Mouse (Mus musculus): Measurements from ENCODE around the gene Dnajb3. TPM values are rescaled to one million over a fixed set of nuclear protein-coding genes. Genes with fewer than 3 reads are reported as not detected.

Dnajb3 gene
- 3.3 and 4.8 TPM in 2 replicates for polyA plus RNA-seq (2015; fragmentation: Nextera tagmentation; extraction: Ambion mirVana)

DNA sequence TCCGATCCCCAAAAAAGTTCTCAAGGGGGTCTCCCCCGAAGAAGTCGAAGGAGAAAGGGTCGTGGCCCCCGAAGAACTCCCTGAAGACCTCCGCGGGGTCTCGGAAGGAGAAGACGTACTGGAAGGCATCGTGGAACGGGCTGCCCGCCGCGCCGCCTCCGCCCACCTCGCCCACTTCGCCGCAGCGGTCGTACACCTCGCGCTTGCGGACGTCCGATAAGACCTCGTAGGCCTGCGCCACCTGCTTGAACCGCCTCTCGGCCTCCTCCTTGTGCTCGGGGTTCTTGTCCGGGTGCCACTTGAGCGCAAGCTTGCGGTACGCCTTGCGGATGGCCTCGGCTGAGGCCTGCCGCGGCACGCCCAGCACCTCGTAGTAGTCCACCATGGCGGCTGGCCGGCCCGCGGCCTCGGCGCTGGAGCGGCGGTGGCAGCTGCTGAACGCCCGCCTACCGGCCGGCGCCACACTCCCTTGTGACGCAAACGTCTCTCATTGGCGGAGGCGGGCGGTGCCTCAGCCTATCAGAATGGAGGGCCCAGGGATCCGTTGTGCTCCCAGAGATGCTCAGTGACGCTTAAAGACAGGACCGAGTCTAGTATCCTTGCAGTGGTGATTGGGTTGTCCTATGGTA is at the start of gene Dnajb3:
TSS of gene Dnajb3 (minus strand) at position 489 of the 629 bp plus-strand sequence.
- H3K36me3 ChIP-seq, result no peaks in the 10 kb centered on the region
- H3K9me3 ChIP-seq (replicated peaks), result no peaks in the 10 kb centered on the region
- peak within 1 kb of the TSS; percentile 56 for H3K4me3 ChIP-seq
- peaks cover 9% of the 10 kb centered on the region for H3K4me1 ChIP-seq (replicated peaks)
- no peak within 1 kb of the TSS for H3K27ac ChIP-seq
- WGBS, result 4% methylated on average over 62 of the region's 62 CpGs
- no peaks in the 10 kb centered on the region for H3K27me3 ChIP-seq
- H3K9ac ChIP-seq, result peak within 1 kb of the TSS; percentile 71
- ATAC-seq (replicated peaks; ENCODE audit: insufficient number of reproducible peaks, insufficient read depth, low FRiP score, low read depth), result peak; percentile 95
- H3K4me2 ChIP-seq, result peak within 1 kb of the TSS; percentile 91

DNA sequence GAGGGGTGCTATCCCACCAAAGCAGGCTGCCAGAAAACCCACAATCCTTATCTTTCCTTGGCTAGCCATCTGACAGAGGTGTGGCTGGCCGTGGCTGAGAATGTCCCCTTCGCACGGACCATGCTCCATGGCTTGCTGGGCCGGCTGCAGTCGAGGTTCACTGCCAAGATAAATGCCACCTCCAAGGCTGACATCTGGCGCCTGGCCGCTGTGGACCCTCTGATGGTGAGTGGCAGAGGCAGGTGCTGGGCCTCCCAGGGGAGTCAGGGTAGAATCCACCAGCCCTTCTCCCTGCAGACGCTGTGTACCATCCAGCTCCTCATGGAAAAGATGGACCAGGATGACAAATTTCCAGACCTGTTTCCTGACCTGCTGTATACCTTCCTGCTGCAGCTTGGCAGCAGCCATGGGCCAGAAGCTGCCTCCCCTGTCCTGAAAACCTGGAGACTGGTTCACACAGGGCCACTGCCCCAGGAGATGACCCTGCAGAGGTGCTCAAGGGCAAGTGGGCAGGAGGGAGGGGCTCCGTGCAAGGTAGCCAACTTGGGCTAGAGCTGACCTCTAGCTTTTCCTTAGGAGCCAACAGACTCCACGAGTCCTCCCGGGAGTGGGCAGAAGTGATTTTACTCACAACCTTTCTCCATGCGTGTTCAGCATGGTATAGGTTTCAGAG is 49.3 kb upstream of the Dnajb3 start:
- H3K27ac ChIP-seq, result no peak overlapping the region
- no peaks in the 10 kb centered on the region for H3K27me3 ChIP-seq
- no peak overlapping the region for H3K4me3 ChIP-seq
- H3K4me2 ChIP-seq, result no peak overlapping the region
- no peaks in the 10 kb centered on the region for H3K36me3 ChIP-seq
- WGBS, result 80% methylated on average over 12 of the region's 12 CpGs
- peaks cover 10% of the 10 kb centered on the region for H3K4me1 ChIP-seq (replicated peaks)
- H3K9me3 ChIP-seq (replicated peaks), result peaks cover 22% of the 10 kb centered on the region
- H3K9ac ChIP-seq, result no peak overlapping the region
- no peak for ATAC-seq (replicated peaks; ENCODE audit: insufficient number of reproducible peaks, insufficient read depth, low FRiP score, low read depth)

DNA sequence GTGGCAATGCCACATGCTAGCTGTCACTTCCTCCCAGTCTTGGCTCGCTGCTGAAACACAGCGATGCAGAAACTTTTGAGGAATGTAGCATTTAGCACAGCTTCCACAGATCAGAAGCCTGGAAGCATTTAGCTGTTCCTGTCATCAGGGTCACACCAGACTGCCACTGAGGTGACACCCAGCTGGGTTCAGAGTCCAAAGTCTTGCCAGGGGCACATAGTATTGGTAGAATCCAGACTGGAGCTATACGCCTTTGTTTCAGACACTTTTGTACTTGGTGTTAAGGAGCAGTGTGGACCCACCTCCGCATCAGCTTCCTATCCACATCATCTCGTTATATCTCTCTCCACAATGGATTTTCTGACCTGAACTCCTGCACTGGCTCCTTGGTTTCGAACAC is 48.0 kb upstream of the Dnajb3 start:
- Histone ChIP-seq H3K27ac (no peak overlapping the region), H3K4me3 (no peak overlapping the region), H3K9ac (no peak overlapping the region), H3K9me3 (replicated peaks) (peaks cover 33% of the 10 kb centered on the region), H3K27me3 (no peaks in the 10 kb centered on the region), H3K4me2 (no peak overlapping the region), H3K4me1 (replicated peaks) (no peaks in the 10 kb centered on the region), H3K36me3 (no peaks in the 10 kb centered on the region)
- WGBS, result 64% methylated on average over 6 of the region's 6 CpGs
- no peak for ATAC-seq (replicated peaks; ENCODE audit: insufficient number of reproducible peaks, insufficient read depth, low FRiP score, low read depth)

DNA sequence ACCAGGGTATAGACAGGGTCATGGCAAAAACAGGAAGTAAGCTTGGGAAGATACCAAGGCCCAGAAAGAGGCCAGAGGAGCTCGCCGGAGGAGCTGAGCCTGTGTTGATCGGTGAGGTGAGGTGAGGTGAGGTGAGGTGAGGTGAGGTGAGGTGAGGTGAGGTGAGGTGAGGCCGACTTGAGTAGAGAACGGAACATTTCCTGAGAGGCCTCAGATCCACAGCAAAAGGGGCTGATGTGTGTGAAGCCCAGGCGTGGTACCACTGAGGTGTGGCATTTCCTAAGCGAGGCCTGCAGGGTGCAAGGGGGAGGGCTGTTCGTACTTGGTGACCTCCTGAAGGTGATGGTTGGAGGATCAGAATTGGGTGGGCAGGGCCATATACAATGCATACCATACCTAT is 47.5 kb upstream of the Dnajb3 start:
- H3K4me2 ChIP-seq, result no peak overlapping the region
- no peaks in the 10 kb centered on the region for H3K27me3 ChIP-seq
- no peaks in the 10 kb centered on the region for H3K36me3 ChIP-seq
- ATAC-seq (replicated peaks; ENCODE audit: insufficient number of reproducible peaks, insufficient read depth, low FRiP score, low read depth), result no peak
- H3K4me3 ChIP-seq, result no peak overlapping the region
- no peaks in the 10 kb centered on the region for H3K4me1 ChIP-seq (replicated peaks)
- H3K9ac ChIP-seq, result no peak overlapping the region
- WGBS, result 66% methylated on average over 8 of the region's 8 CpGs
- peaks cover 33% of the 10 kb centered on the region for H3K9me3 ChIP-seq (replicated peaks)
- H3K27ac ChIP-seq, result no peak overlapping the region

DNA sequence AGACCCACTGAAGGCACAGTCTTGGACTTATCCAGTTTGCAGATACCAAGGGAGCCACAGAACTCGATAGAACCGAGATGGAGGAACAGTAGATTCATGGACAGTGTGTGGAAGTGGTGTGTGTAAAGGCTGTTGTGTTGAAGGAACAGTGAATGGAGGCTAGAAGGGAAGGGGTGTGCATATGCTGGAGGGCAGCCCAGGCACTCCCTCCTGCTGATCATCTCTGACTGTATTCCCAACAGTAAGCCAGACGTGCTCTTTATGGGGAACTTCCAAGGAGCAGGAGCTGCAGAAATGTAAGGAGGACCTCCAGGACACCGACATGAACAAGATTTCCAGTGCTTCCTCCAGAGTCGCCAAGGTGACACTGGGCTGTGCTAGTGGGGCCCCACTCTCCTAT is 44.4 kb upstream of the Dnajb3 start:
- ATAC-seq (replicated peaks; ENCODE audit: insufficient number of reproducible peaks, insufficient read depth, low FRiP score, low read depth), result no peak
- peaks cover 38% of the 10 kb centered on the region for H3K9me3 ChIP-seq (replicated peaks)

DNA sequence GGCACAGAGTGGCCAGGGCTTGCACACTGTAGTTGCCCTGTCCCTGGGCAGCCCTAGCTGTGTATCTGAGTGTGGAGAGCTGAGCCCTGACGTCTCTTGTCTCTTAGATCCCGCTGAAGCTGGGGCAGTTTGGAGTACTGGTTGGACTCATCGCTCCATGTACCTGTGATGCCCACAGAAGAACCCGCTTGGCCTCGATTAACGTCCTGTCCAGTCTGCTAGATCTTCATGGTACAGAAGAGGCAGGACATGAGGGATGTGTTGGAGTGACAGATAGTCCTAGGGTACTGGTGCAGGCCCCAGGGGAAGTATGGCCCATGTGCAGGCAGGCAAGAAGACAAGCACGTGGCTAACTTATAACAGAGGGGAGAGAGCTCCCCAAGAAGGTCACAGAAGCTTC is 44.0 kb upstream of the Dnajb3 start:
- Histone ChIP-seq H3K4me3 (no peak overlapping the region), H3K4me2 (no peak overlapping the region), H3K36me3 (no peaks in the 10 kb centered on the region), H3K9me3 (replicated peaks) (peaks cover 42% of the 10 kb centered on the region), H3K4me1 (replicated peaks) (no peaks in the 10 kb centered on the region), H3K27ac (no peak overlapping the region), H3K27me3 (no peaks in the 10 kb centered on the region), H3K9ac (no peak overlapping the region)
- peak; percentile 0; the same call in 1 of the 2 replicates for ATAC-seq (replicated peaks; ENCODE audit: insufficient number of reproducible peaks, insufficient read depth, low FRiP score, low read depth)
- 72% methylated on average over 7 of the region's 7 CpGs for WGBS

More for the DNA sequence above, 44.4 kb upstream of the Dnajb3 start:
- Histone ChIP-seq H3K36me3 (no peaks in the 10 kb centered on the region), H3K4me2 (no peak overlapping the region), H3K9ac (no peak overlapping the region), H3K27me3 (no peaks in the 10 kb centered on the region), H3K27ac (no peak overlapping the region), H3K4me3 (no peak overlapping the region), H3K4me1 (replicated peaks) (no peaks in the 10 kb centered on the region)
- WGBS, result 73% methylated on average over 5 of the region's 5 CpGs

DNA sequence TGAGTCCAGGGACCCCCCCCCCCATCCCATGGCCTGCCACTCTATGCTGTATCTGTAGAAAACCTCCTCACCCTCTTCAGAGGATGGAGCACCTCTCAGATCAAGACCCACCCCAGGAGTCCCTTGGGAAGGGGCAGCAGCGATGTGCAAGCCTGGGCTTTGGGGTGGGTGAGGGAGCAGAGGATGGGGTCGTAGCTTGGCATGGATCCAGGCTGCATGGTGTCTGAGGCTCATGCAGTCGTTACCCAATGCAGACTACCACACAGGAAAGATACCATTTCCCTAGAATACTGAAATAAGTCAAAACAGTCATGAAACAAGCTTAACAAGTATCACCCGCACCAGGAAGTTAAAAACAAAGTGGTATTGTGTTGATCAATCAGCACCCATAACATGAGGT is 43.1 kb upstream of the Dnajb3 start:
- Histone ChIP-seq H3K4me1 (replicated peaks) (no peaks in the 10 kb centered on the region), H3K4me2 (no peak overlapping the region), H3K27ac (no peak overlapping the region), H3K4me3 (no peak overlapping the region), H3K27me3 (no peaks in the 10 kb centered on the region), H3K9ac (no peak overlapping the region), H3K36me3 (no peaks in the 10 kb centered on the region), H3K9me3 (replicated peaks) (peaks cover 48% of the 10 kb centered on the region)
- 56% methylated on average over 4 of the region's 4 CpGs for WGBS
- no peak for ATAC-seq (replicated peaks; ENCODE audit: insufficient number of reproducible peaks, insufficient read depth, low FRiP score, low read depth)

DNA sequence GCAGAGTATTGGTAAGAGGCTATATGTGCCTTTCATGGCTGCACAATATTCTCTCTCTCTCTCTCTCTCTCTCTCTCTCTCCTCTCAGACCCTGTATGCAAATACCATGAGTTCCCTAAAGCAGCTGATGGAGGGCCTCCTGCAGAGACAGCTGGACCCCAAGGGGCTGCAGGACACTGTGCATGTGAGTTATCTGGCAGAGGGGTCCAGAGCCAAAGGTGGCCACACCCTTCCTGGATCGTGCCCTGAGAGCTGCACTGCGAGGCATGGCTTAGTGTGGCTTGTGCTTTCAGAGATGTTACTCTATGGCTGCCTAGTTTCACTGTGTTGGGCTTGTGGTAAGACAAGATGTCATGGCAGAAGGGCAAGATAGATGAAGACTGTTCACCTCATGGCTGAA is 42.1 kb upstream of the Dnajb3 start:
- no peak overlapping the region for H3K9ac ChIP-seq
- no peaks in the 10 kb centered on the region for H3K4me1 ChIP-seq (replicated peaks)
- H3K27me3 ChIP-seq, result no peaks in the 10 kb centered on the region
- peaks cover 55% of the 10 kb centered on the region for H3K9me3 ChIP-seq (replicated peaks)
- no peak overlapping the region for H3K27ac ChIP-seq
- no peaks in the 10 kb centered on the region for H3K36me3 ChIP-seq
- H3K4me2 ChIP-seq, result no peak overlapping the region
- ATAC-seq (replicated peaks; ENCODE audit: insufficient number of reproducible peaks, insufficient read depth, low FRiP score, low read depth), result no peak
- H3K4me3 ChIP-seq, result no peak overlapping the region
- whole genome bisulfite sequencing, result 49% methylated on average over 2 of the region's 2 CpGs

DNA sequence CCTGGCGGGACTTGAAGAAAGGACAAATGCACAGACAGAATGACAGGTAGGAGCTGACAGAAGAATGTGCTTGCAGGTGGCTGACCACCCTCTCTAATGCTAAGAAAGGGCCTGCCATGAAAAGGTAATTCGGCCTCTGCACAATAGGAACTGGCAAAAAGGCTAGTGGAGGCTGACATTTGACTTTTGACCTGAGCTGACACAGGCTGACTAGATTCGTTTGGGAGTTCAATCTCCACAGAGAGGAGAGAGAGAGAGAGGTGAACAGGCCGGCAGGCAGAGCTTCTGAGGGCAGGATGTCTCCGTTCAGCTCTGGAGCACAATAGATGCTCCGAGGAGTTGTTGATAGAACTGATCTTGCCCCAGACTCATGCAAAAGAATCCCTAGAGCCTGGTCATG is 40.8 kb upstream of the Dnajb3 start:
- H3K4me3 ChIP-seq, result no peak overlapping the region
- H3K4me2 ChIP-seq, result no peak overlapping the region
- peaks cover 58% of the 10 kb centered on the region for H3K9me3 ChIP-seq (replicated peaks)
- ATAC-seq (replicated peaks; ENCODE audit: insufficient number of reproducible peaks, insufficient read depth, low FRiP score, low read depth), result no peak
- no peaks in the 10 kb centered on the region for H3K27me3 ChIP-seq
- WGBS, result 41% methylated on average over 6 of the region's 6 CpGs
- H3K9ac ChIP-seq, result no peak overlapping the region
- H3K36me3 ChIP-seq, result no peaks in the 10 kb centered on the region
- H3K4me1 ChIP-seq (replicated peaks), result no peaks in the 10 kb centered on the region
- H3K27ac ChIP-seq, result no peak overlapping the region

DNA sequence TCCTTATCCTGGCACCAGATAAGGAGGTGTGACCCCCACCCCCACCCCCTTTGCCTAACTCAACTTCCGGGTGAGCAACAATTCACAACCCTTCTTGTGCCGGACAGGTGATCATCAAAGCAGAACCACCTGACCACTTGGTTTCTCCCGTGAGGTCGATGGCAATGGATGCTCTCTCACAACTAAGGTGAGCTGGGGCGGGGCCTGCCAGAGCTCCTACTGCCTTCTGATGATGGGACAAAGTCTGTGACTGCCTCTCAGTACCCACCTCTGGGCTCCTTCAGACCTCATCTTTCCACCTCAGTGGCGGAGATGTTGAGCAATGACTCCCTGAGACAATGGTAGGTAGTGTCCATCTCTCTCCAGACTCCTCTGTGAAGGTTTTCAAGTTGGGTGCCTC is 40.3 kb upstream of the Dnajb3 start:
- Histone ChIP-seq H3K9me3 (replicated peaks) (peaks cover 55% of the 10 kb centered on the region), H3K36me3 (no peaks in the 10 kb centered on the region), H3K27me3 (no peaks in the 10 kb centered on the region), H3K4me2 (no peak overlapping the region), H3K4me1 (replicated peaks) (no peaks in the 10 kb centered on the region), H3K9ac (no peak overlapping the region), H3K27ac (no peak overlapping the region), H3K4me3 (no peak overlapping the region)
- no peak for ATAC-seq (replicated peaks; ENCODE audit: insufficient number of reproducible peaks, insufficient read depth, low FRiP score, low read depth)
- 71% methylated on average over 6 of the region's 6 CpGs for WGBS

DNA sequence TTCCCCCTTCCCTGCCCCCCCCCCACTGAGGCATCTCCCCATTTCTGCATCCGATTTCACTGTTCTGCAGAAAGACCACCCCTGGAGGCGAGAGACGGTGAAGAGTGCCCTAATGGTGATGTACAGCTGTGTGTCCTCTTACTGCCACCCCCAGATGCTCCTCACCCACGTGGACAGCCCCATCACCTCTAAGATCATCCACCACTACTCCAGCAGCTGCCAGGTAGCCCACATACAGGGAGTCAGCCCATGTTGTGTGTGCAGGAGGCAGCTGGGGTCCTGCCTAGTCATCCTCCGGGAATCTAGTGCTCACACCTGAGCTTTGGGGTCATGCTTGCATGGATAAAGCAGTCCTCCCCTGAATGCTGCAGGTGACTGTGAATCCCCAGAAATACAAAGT is 38.3 kb upstream of the Dnajb3 start:
- no peak overlapping the region for H3K27ac ChIP-seq
- no peaks in the 10 kb centered on the region for H3K36me3 ChIP-seq
- no peaks in the 10 kb centered on the region for H3K4me1 ChIP-seq (replicated peaks)
- no peak overlapping the region for H3K4me2 ChIP-seq
- no peak overlapping the region for H3K4me3 ChIP-seq
- WGBS, result 56% methylated on average over 5 of the region's 5 CpGs
- no peak overlapping the region for H3K9ac ChIP-seq
- no peaks in the 10 kb centered on the region for H3K27me3 ChIP-seq
- no peak for ATAC-seq (replicated peaks; ENCODE audit: insufficient number of reproducible peaks, insufficient read depth, low FRiP score, low read depth)
- H3K9me3 ChIP-seq (replicated peaks), result peaks cover 52% of the 10 kb centered on the region

DNA sequence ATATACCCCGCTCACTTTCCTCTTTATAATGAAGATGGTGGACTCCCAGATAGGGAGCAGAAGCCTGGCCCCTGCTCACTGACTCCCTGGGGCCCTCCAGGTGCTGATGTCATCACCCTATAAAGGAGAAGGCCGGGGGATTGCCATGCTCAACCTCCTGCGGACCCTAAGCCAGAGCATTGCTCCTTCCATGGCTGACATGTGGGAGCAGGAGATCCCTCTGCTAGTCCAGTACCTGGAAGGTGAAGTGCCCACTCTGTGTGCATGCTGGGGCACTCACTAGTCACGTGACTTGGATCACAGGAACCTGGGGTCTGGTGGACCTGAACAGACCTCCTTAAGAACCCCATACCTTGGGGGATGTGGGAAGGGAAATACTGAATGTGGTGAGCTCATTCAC is 35.0 kb upstream of the Dnajb3 start:
- Histone ChIP-seq H3K9ac (no peak overlapping the region), H3K9me3 (replicated peaks) (peaks cover 72% of the 10 kb centered on the region), H3K4me3 (no peak overlapping the region), H3K27ac (no peak overlapping the region), H3K4me2 (no peak overlapping the region), H3K4me1 (replicated peaks) (no peaks in the 10 kb centered on the region), H3K27me3 (no peaks in the 10 kb centered on the region), H3K36me3 (no peaks in the 10 kb centered on the region)
- ATAC-seq (replicated peaks; ENCODE audit: insufficient number of reproducible peaks, insufficient read depth, low FRiP score, low read depth), result peak; percentile 0; the same call in 1 of the 2 replicates
- 62% methylated on average over 4 of the region's 4 CpGs for WGBS

Data from heart, embryonic 15.5 days (tissue).